In the genomic region with DNA sequence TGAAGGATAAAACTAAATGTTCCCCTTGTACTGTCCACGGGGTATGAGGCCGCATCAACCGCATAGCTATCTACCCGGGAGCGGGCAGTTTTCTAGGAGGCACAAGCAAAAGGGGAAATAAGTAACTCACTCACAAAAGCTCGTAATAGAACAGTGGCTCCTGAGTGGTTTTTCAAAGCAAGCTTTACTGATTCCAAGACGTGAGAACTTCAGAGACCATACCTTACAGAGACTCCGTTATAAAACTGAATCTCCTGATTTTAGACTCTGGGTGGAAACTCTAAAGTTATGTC, we compare ENCODE assay signal across 8 mouse cellular contexts. TPM values are rescaled to one million over a fixed set of nuclear protein-coding genes. Genes with fewer than 3 reads are reported as not detected.
A peak's percentile ranks its signal among the peaks of the same experiment; 100 is the strongest.
DNase-seq lines count a peak whose midpoint lies in the region; ATAC-seq lines count a peak whose summit lies in the region.
"Had no signal": no experiment of that assay in that cellular context is flagged by ENCODE, and none has a peak within 500 bp of the region (broad histone marks: within the 10 kb centered on the region; RNA-seq: fewer than 3 reads in every experiment).

No protein-coding gene starts in this region.

- no peaks in the 10 kb centered on the region for H3K9me3 ChIP-seq in lung, embryonic 15.5 days
- no peaks in the 10 kb centered on the region for H3K9me3 ChIP-seq in forebrain, embryonic 12.5 days
- no peaks in the 10 kb centered on the region for H3K9me3 ChIP-seq in liver, embryonic 13.5 days (replicated peaks)
- H3K9me3 ChIP-seq in stomach, embryonic 15.5 days: no peaks in the 10 kb centered on the region

- peak overlapping the region; percentile 66; the same call in 1 of the 2 replicates for H3K4me3 ChIP-seq in lung, embryonic 15.5 days
- no peak overlapping the region for H3K4me3 ChIP-seq in forebrain, embryonic 12.5 days (replicated peaks)
- peak overlapping the region; percentile 78 for H3K4me3 ChIP-seq in liver, embryonic 13.5 days (replicated peaks)
- peak overlapping the region; percentile 83 for H3K4me3 ChIP-seq in stomach, embryonic 15.5 days (replicated peaks)

- peak overlapping the region; percentile 49; the same call in 1 of the 2 replicates for H3K9ac ChIP-seq in lung, embryonic 15.5 days
- H3K9ac ChIP-seq in forebrain, embryonic 12.5 days: peak overlapping the region; percentile 17; the same call in 1 of the 2 replicates
- H3K9ac ChIP-seq in liver, embryonic 13.5 days: peak overlapping the region; percentile 80; the same call in 1 of the 2 replicates
- no peak overlapping the region for H3K9ac ChIP-seq in stomach, embryonic 15.5 days

- 63% methylated on average over 8 of the region's 8 CpGs for WGBS in lung, embryonic 15.5 days
- WGBS in forebrain, embryonic 12.5 days: 75% methylated on average over 8 of the region's 8 CpGs
- WGBS in liver, embryonic 13.5 days (ENCODE audit: insufficient replicate concordance): 17% methylated on average over 8 of the region's 8 CpGs
- 64% methylated on average over 8 of the region's 8 CpGs for WGBS in stomach, embryonic 15.5 days

- ATAC-seq in lung, embryonic 15.5 days (ENCODE audit: borderline replicate concordance, extremely low read depth, low FRiP score, low TSS enrichment): no peak
- ATAC-seq in forebrain, embryonic 12.5 days (ENCODE audit: low FRiP score): no peak
- ATAC-seq in liver, embryonic 13.5 days (ENCODE audit: low read depth): no peak
- no peak for ATAC-seq in stomach, embryonic 15.5 days (ENCODE audit: insufficient read depth, low FRiP score, low read depth)

- H3K36me3 ChIP-seq in lung, embryonic 15.5 days: no peaks in the 10 kb centered on the region
- no peaks in the 10 kb centered on the region for H3K36me3 ChIP-seq in forebrain, embryonic 12.5 days (replicated peaks)
- no peaks in the 10 kb centered on the region for H3K36me3 ChIP-seq in liver, embryonic 13.5 days
- H3K36me3 ChIP-seq in stomach, embryonic 15.5 days: no peaks in the 10 kb centered on the region

- peaks cover 26% of the 10 kb centered on the region for H3K4me1 ChIP-seq in lung, embryonic 15.5 days
- H3K4me1 ChIP-seq in forebrain, embryonic 12.5 days: peaks cover 32% of the 10 kb centered on the region
- H3K4me1 ChIP-seq in liver, embryonic 13.5 days (replicated peaks): peaks cover 40% of the 10 kb centered on the region
- peaks cover 22% of the 10 kb centered on the region; the same call in 1 of the 2 replicates for H3K4me1 ChIP-seq in stomach, embryonic 15.5 days

- H3K27me3 ChIP-seq in lung, embryonic 15.5 days: no peaks in the 10 kb centered on the region
- H3K27me3 ChIP-seq in forebrain, embryonic 12.5 days: no peaks in the 10 kb centered on the region
- no peaks in the 10 kb centered on the region for H3K27me3 ChIP-seq in liver, embryonic 13.5 days
- H3K27me3 ChIP-seq in stomach, embryonic 15.5 days (replicated peaks): no peaks in the 10 kb centered on the region

- DNase-seq in lung, postnatal 14 days: no peak
- no peak for DNase-seq in liver, embryonic 13.5 days
- no peak for DNase-seq in layer of hippocampus, postnatal 36 days
- no peak for DNase-seq in adipocyte (ENCODE audit: low spot score)
- DNase-seq: kidney, postnatal 10 days had no signal

- no peak overlapping the region for H3K27ac ChIP-seq in lung, embryonic 15.5 days
- no peak overlapping the region for H3K27ac ChIP-seq in forebrain, embryonic 12.5 days
- peak overlapping the region; percentile 73; the same call in 1 of the 2 replicates for H3K27ac ChIP-seq in liver, embryonic 13.5 days
- H3K27ac ChIP-seq in stomach, embryonic 15.5 days: no peak overlapping the region

- peak overlapping the region; percentile 71 for H3K4me2 ChIP-seq in lung, embryonic 15.5 days
- H3K4me2 ChIP-seq in forebrain, embryonic 12.5 days: peak overlapping the region; percentile 71
- H3K4me2 ChIP-seq in liver, embryonic 13.5 days: peak overlapping the region; percentile 86
- peak overlapping the region; percentile 64; the same call in 1 of the 2 replicates for H3K4me2 ChIP-seq in stomach, embryonic 15.5 days

RNA-seq across cellular contexts. Expression of gene Btbd9, which starts 1.6 kb away (rescaled TPM):
- polyA plus RNA-seq in lung, embryonic 15.5 days (2015; fragmentation: Nextera tagmentation; extraction: Ambion mirVana): 54.1 and 57.3 TPM in 2 replicates
- 79.8 and 85.9 TPM in 2 replicates for polyA plus RNA-seq in forebrain, embryonic 12.5 days (2016; fragmentation: Nextera tagmentation; extraction: Ambion mirVana)
- polyA plus RNA-seq in liver, embryonic 13.5 days (2015; fragmentation: Nextera tagmentation; extraction: Ambion mirVana): 14.5 and 15.2 TPM in 2 replicates
- polyA plus RNA-seq in stomach, embryonic 15.5 days (2015; fragmentation: Nextera tagmentation; extraction: Ambion mirVana): 56.0 TPM in 2 replicates
- 100 to 1,000 TPM; 149 to 174 TPM for total RNA-seq in layer of hippocampus, postnatal 36 days (2021)

RNA-seq across cellular contexts. Expression of gene Dnah8, which starts 49.4 kb away (rescaled TPM):
- 5.7 and 6.1 TPM in 2 replicates for polyA plus RNA-seq in lung, embryonic 15.5 days (2015; fragmentation: Nextera tagmentation; extraction: Ambion mirVana)
- polyA plus RNA-seq in forebrain, embryonic 12.5 days (2016; fragmentation: Nextera tagmentation; extraction: Ambion mirVana): 0.98 and 1.4 TPM in 2 replicates
- polyA plus RNA-seq in liver, embryonic 13.5 days (2015; fragmentation: Nextera tagmentation; extraction: Ambion mirVana): 1.4 and 1.5 TPM in 2 replicates
- polyA plus RNA-seq in stomach, embryonic 15.5 days (2015; fragmentation: Nextera tagmentation; extraction: Ambion mirVana): 0.89 and 1.0 TPM in 2 replicates
- 1 to 10 TPM; 2.8 to 2.9 TPM for total RNA-seq in layer of hippocampus, postnatal 36 days (2021)

RNA-seq across cellular contexts. Expression of gene Glo1, which starts 51.9 kb away (rescaled TPM):
- polyA plus RNA-seq in lung, embryonic 15.5 days (2015; fragmentation: Nextera tagmentation; extraction: Ambion mirVana): 219 and 220 TPM in 2 replicates
- polyA plus RNA-seq in forebrain, embryonic 12.5 days (2016; fragmentation: Nextera tagmentation; extraction: Ambion mirVana): 233 and 241 TPM in 2 replicates
- 289 and 332 TPM in 2 replicates for polyA plus RNA-seq in liver, embryonic 13.5 days (2015; fragmentation: Nextera tagmentation; extraction: Ambion mirVana)
- 216 and 221 TPM in 2 replicates for polyA plus RNA-seq in stomach, embryonic 15.5 days (2015; fragmentation: Nextera tagmentation; extraction: Ambion mirVana)
- 100 to 1,000 TPM; 184 to 191 TPM for total RNA-seq in layer of hippocampus, postnatal 36 days (2021)
